Mouse (Mus musculus) heart, postnatal 10 days (tissue): ENCODE measurements around the gene Gm12253. TPM values are rescaled to one million over a fixed set of nuclear protein-coding genes. Genes with fewer than 3 reads are reported as not detected.

Experiments
- DNase-seq, 2 experiments: peaks; one replicate each; pipeline ENCODE4 v3.0.0; 2021
- intact Hi-C: fragments of 180-260 bp; cut with DNase I; formaldehyde crosslinking; loops from one replicate; pipeline ENCODE4 v1.15.1; 2025
- total RNA-seq, 2 experiments: library from RNA; stranded (reverse); gene quantifications; 2 replicates each; pipeline ENCODE4 v1.2.3; 2021

The Gm12253 gene
- total RNA-seq = not detected

DNA sequence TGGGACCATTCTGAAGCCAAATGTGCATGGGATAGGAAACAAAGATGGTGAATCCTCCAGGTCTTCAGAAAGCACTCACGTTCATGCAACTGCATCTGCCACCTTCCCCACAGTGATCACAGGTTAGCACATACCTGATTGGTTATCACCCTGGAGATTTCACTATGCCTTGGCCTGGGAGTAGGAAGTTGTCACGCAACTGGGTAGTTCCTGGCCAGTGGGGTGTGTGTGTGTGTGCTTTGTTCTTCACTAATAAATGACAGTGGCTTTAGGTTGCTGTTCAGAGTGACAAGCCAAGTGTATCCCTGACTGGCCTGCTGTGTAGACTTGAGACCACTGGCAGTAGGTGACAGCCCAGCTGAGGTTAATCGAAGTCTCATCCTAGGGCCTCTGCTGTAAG, at the start of gene Gm12253:
TSS of gene Gm12253 (plus strand) at position 301 of the 400 bp plus-strand sequence.
- intact Hi-C loops = no loop called here
- DNase-seq = no peak

DNA sequence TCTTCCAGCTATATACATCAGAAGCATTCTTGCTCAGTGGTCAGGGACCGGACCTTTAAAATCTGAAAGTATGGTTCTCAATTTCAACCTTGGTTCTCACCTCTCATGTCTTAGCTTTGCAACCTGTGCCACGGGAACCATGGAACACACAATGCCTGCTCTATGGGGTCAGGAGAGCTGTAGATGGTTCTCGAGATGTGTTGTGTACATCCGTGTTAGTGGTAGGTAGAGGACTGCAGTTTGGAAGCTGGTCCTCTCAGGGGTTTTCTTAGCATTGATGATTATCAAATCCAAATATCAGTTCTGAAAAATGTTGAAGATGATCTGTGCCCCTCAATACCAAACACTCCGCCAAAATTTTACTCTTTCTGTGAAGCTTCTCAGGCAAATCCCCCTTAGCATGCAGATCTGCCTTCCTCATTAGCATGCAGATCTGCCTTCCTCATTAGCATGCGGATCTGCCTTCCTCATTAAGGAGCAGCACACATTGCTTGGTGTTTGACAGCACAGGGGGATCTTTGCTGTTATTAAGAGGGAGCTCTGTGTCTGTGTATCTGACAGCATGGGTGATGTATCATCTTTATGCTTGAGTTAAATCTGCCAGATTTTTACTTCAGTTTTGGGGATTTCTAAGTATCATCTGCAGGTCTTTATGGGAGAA, 32.2 kb upstream of the Gm12253 start:
- intact Hi-C loops = loop anchor here (2.0 to 10.0 kb wide), 2 partner anchors 99 to 515 kb away; partner anchors contain the start of gene Btnl10

DNA sequence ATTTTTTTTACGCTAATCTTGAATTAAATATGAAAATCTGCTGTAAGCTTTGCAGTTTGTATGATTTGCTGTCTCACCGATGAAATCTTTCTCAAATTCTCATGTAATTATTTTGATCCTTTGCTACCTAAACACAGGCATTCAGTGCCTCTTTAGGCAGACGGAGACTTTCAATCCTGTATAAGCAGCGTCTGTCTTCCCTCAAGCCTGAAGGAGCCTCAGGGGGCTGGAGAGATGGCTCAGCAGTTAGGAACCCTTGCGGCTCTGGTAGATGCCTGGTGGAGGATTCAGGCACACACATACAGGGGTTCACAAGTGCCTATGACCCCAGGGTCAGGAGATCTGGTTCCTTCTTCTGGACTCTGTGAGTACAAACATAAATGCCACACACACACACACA, 31.7 kb upstream of the Gm12253 start:
- DNase-seq = no peak
- intact Hi-C loops = loop anchor here (2.0 to 10.0 kb wide), 2 partner anchors 100 to 514 kb away; partner anchors contain the start of gene Btnl10

More for the DNA sequence above, 32.2 kb upstream of the Gm12253 start:
- DNase-seq = no peak

DNA sequence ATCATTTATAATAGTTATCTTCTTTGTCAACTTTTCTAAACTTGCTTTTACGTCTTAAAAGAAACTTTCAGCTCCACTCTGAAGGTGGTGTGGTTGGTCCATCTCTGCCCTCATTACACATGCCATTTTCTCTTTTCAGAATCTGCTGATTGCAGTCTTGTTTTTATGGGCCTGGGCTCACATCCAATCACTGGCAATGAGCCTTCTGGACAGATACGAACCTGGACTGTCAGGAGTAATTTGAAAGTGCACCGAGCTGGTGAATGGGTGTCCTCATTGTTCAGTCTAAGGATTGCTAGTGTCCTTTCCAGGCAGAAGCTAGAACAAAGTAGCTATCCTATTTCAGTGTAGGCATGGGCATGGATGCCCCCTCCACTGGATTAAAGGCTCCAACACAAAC, 24.3 kb upstream of the Gm12253 start:
- no peak for DNase-seq
- intact Hi-C loops = loop anchor here (10.0 kb wide), 1 partner anchor 507 kb away; the partner anchor contains the start of gene Btnl10

DNA sequence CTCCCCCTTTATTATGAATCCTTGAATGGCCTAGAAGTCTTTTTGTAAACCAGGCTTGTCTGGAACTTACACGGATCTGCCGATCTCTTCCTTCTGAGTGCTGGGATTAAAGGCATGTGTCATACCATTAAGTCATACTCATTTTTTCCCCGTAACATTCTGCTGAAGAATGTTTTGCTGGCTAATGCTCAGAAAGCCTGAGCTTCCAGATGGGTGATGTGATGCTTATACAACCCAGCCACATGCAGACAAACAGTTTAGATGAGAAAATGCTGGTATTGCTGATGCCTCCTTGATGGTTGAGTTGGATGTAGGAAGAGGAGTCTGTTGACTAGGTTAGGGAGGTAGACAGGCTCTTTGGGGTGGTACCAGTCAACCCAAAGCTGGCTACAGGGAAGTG, 14.0 kb upstream of the Gm12253 start:
- intact Hi-C loops = no loop called here
- peak; percentile 24 to 30 for DNase-seq

DNA sequence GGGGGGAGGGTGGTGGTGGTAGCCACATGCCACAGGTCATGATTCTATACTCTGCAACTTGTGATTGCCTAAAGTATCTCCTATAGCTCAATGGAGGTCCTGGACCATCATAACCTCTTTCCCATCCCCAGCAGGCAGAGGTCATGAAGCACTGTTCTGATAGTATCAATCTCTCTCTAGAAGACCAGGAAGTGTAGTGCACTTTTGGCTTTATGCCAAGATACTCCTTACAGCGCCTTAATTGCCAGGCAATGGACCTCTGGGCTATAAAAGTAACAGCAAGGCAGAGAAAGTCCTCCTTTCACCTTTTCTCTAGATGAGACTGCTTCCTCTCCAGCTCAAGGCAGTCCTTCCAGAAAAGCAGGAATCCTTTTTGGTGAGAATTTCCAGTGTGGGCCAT, 11.5 kb upstream of the Gm12253 start, which contains the start of gene 1810065E05Rik:
TSS of gene 1810065E05Rik (plus strand) at position 297 of the 400 bp plus-strand sequence.
- DNase-seq = no peak
- intact Hi-C loops = no loop called here

DNA sequence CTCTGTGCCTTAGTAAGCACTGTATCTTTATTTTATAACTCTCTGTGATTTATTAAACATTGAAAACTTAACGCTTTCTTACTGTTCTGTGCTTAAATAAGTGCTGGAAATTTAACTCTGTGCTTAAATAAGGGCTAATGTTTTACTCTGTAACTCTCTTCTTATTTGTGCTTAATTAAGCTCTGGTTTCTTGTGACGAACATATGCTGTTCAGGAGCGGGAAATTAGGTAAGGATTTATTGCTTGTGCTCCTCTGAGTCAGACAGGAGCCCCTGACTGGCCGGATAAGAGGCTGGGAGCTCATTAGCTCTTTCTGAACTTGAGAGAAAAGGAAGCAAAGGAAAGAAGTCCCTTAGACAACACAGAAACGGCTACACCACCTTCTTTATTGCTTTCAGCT, 5.5 kb downstream of the Gm12253 start:
- intact Hi-C loops = no loop called here
- no peak for DNase-seq

DNA sequence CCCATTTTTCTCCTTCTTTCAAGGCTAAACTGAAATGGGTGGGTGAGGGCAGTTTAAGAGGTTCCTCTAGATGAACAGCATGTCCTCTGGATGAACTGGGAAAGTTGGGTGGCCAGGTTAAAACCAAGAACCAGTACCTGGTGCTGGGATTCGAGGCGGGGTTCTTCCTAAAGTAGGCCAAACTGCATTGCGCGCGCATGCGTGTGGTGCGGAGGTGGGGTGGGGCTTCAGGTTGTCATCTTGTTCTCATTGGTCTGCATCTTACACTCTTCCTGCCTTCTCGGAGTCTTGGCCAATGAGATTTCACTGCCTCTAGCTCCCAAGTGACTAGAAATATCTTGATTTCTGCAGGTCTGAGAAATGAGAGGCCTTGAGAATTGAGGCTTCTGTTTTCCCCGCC, 20.4 kb downstream of the Gm12253 start, which contains the start of gene Lypd9:
TSS of gene Lypd9 (minus strand) at position 165 of the 400 bp plus-strand sequence.
- intact Hi-C loops = no loop called here
- DNase-seq = no peak

DNA sequence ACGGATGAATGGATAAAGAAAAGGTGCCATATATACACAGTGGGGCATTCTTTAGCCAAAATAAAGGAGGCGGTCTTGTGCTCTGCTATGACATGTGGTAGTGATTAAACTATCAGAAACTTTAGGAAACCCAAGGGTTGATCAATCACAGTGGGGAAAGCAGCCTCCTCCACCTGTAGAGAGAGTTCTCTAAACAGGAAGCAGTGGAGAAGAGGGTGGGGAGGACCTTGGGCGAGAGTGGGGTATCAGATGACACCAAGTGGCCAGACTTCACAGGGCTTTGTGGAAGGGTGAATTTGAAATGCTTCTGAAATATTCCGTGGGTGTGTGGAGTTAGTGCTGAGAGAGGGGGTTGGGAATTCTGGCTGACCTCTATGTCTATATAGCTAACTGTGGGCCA, 21.2 kb downstream of the Gm12253 start:
- intact Hi-C loops = no loop called here
- no peak for DNase-seq

DNA sequence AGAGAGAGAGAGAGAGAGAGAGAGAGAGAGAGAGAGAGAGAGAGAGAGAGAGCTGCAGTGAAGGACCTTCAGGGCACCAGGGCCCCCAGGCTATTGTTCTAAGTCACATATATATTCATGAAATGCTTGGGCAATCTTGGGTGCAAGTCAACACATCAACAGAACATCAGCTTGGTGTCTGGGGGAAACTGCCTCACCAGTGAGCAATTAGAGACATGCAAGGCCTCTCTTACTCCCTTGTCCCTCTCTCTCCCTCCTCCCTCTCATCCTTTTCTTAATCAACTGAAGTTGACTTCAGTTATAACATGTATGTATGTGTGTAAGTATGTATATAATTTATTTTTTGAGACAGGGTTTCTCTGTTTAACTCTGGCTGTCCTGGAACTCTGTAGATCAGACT, 29.8 kb downstream of the Gm12253 start, which contains the start of gene Olfr30:
TSS of gene Olfr30 (minus strand) at position 101 of the 400 bp plus-strand sequence.
- no peak for DNase-seq

More for the DNA sequence above, 29.8 kb downstream of the Gm12253 start, which contains the start of gene Olfr30:
- intact Hi-C loops = no loop called here

Other genes starting within 250 kb of the Gm12253 start
- 1 to 10 TPM; 3.1 to 5.1 TPM for gene Igtp, start 233.0 kb upstream of the Gm12253 start, total RNA-seq
- 1 to 10 TPM; 5.1 to 7.4 TPM for gene Irgm2, start 232.9 kb upstream of the Gm12253 start, total RNA-seq
- gene 4930438A08Rik, start 157.8 kb upstream of the Gm12253 start, total RNA-seq = not detected
- 1 to 10 TPM; 4.5 TPM for gene Zfp692, start 125.5 kb upstream of the Gm12253 start, total RNA-seq
- gene Zfp672, start 102.2 kb upstream of the Gm12253 start, total RNA-seq = 10 to 100 TPM; 48.5 to 51.4 TPM
- 10 to 100 TPM; 44.3 to 44.8 TPM for gene Sh3bp5l, start 101.8 kb upstream of the Gm12253 start, total RNA-seq
- gene Lypd8, start 53.5 kb upstream of the Gm12253 start, total RNA-seq = under 1 TPM in 1 of 2 experiments, not detected in 1; 0.22 TPM
- not detected for gene 1810065E05Rik, start 11.4 kb upstream of the Gm12253 start, total RNA-seq
- not detected for gene Lypd9, start 20.4 kb downstream of the Gm12253 start, total RNA-seq
- gene Olfr30, start 29.7 kb downstream of the Gm12253 start, total RNA-seq = not detected
- gene Olfr332, start 60.0 kb downstream of the Gm12253 start, total RNA-seq = not detected
- gene Olfr331, start 70.0 kb downstream of the Gm12253 start, total RNA-seq = not detected
- gene Olfr330, start 102.3 kb downstream of the Gm12253 start, total RNA-seq = not detected
- not detected for gene Olfr329-ps, start 113.9 kb downstream of the Gm12253 start, total RNA-seq
- under 1 TPM in 1 of 2 experiments, not detected in 1; 0.07 TPM for gene Olfr328, start 123.1 kb downstream of the Gm12253 start, total RNA-seq
- not detected for gene Olfr224, start 138.0 kb downstream of the Gm12253 start, total RNA-seq
- not detected for gene Olfr325, start 145.2 kb downstream of the Gm12253 start, total RNA-seq
- not detected for gene Olfr324, start 162.6 kb downstream of the Gm12253 start, total RNA-seq
- under 1 TPM; 0.52 to 0.79 TPM for gene 2210407C18Rik, start 183.5 kb downstream of the Gm12253 start, total RNA-seq
- not detected for gene Olfr323, start 197.9 kb downstream of the Gm12253 start, total RNA-seq
- gene Trim58, start 207.9 kb downstream of the Gm12253 start, total RNA-seq = under 1 TPM in 1 of 2 experiments, not detected in 1; 0.12 TPM
- not detected for gene Olfr322, start 226.2 kb downstream of the Gm12253 start, total RNA-seq
- not detected for gene Olfr320, start 248.5 kb downstream of the Gm12253 start, total RNA-seq